Mouse (Mus musculus): ENCODE data around the gene Gm2310.
"Not testable (repeated sequence)": the region's sequence is repeated elsewhere in the genome, so short reads cannot be mapped to it uniquely, and the experiment has no call there.

Gm2310 gene

GRCm38 (mm10) chr15:8519853-8520252 lies at the start of gene Gm2310:
Gm2310 (minus strand) TSS chr15:8519953.
- DNase-seq (ENCODE audit: low spot score), result not testable (repeated sequence)

GRCm38 (mm10) chr15:8568645-8569528 lies 49.1 kb upstream of the Gm2310 start:
- DNase-seq (ENCODE audit: low spot score), result peak; percentile 67

GRCm38 (mm10) chr15:8568286-8568644 lies 48.5 kb upstream of the Gm2310 start:
- DNase-seq (ENCODE audit: low spot score), result peak; percentile 4

- no peak for DNase-seq (ENCODE audit: low spot score)
Measured at GRCm38 (mm10) chr15:8565416-8565815, 45.7 kb upstream of the Gm2310 start.

GRCm38 (mm10) chr15:8564331-8564730 lies 44.6 kb upstream of the Gm2310 start:
- DNase-seq (ENCODE audit: low spot score), result no peak

GRCm38 (mm10) chr15:8563423-8564194 lies 43.9 kb upstream of the Gm2310 start:
- DNase-seq (ENCODE audit: low spot score), result no peak

GRCm38 (mm10) chr15:8562776-8563175 lies 43.0 kb upstream of the Gm2310 start:
- no peak for DNase-seq (ENCODE audit: low spot score)

- DNase-seq (ENCODE audit: low spot score), result no peak
Measured at GRCm38 (mm10) chr15:8531201-8531600, 11.4 kb upstream of the Gm2310 start.

GRCm38 (mm10) chr15:8512957-8513356 lies 6.8 kb downstream of the Gm2310 start:
- no peak for DNase-seq (ENCODE audit: low spot score)

GRCm38 (mm10) chr15:8511861-8512260 lies 7.9 kb downstream of the Gm2310 start:
- DNase-seq (ENCODE audit: low spot score), result no peak

GRCm38 (mm10) chr15:8502431-8502830 lies 17.3 kb downstream of the Gm2310 start:
- DNase-seq (ENCODE audit: low spot score), result no peak

GRCm38 (mm10) chr15:8485261-8485660 lies 34.5 kb downstream of the Gm2310 start:
- DNase-seq (ENCODE audit: low spot score), result no peak

- DNase-seq (ENCODE audit: low spot score), result no peak
Measured at GRCm38 (mm10) chr15:8469006-8469575, 50.7 kb downstream of the Gm2310 start.
